Mouse (Mus musculus): ENCODE measurements around the gene Sox5. TPM values are rescaled to one million over a fixed set of nuclear protein-coding genes. Genes with fewer than 3 reads are reported as not detected.

Gene Sox5
- polyA plus RNA-seq, 2 experiments = 1.6 to 1.7 TPM

- no peaks in the 10 kb centered on the region for H3K9me3 ChIP-seq (ENCODE audit: control insufficient read depth, low read length)
- no peak overlapping the region for H3K27ac ChIP-seq
- ATAC-seq (ENCODE audit: insufficient read depth) (no peak), DNase-seq (ENCODE audit: low read depth in 3 of 3, low spot score in 3 of 3) (no peak)
- H3K9ac ChIP-seq (replicated peaks) = no peak overlapping the region
- 17% methylated on average over 8 of the region's 8 CpGs for WGBS (ENCODE audit: insufficient replicate concordance)
- TF ChIP-seq EP300 (IDR thresholded peaks at IDR 0.05; ENCODE audit: low read depth) = no peak
- no peak for TF ChIP-seq CTCF (IDR thresholded peaks at IDR 0.05; ENCODE audit: low read depth)
- H3K36me3 ChIP-seq (replicated peaks; ENCODE audit: control insufficient read depth, insufficient read depth, low read depth) = no peaks in the 10 kb centered on the region
- no peaks in the 10 kb centered on the region for H3K4me1 ChIP-seq (replicated peaks; ENCODE audit: control insufficient read depth in 2 of 2, insufficient read depth in 2 of 2, low read length in 1 of 2)
- no peaks in the 10 kb centered on the region for H3K27me3 ChIP-seq (ENCODE audit: control insufficient read depth, insufficient read depth, low read length)
- H3K4me3 ChIP-seq (ENCODE audit: insufficient read depth in 1 of 2, low read depth in 2 of 2, low read length in 2 of 2) = no peak overlapping the region
- H3K4me2 ChIP-seq (ENCODE audit: low read depth) = no peak overlapping the region
Observed at GRCm38 (mm10) chr6:144687681-144688080, 94.1 kb downstream of the Sox5 start.

- TF ChIP-seq EP300 (IDR thresholded peaks at IDR 0.05; ENCODE audit: low read depth) = no peak
- TF ChIP-seq CTCF (IDR thresholded peaks at IDR 0.05; ENCODE audit: low read depth) = no peak
- H3K27ac ChIP-seq = no peak overlapping the region
- H3K4me3 ChIP-seq (ENCODE audit: insufficient read depth in 1 of 2, low read depth in 2 of 2, low read length in 2 of 2) = no peak overlapping the region
- no peaks in the 10 kb centered on the region for H3K36me3 ChIP-seq (replicated peaks; ENCODE audit: control insufficient read depth, insufficient read depth, low read depth)
- no peak overlapping the region for H3K4me2 ChIP-seq (ENCODE audit: low read depth)
- H3K9ac ChIP-seq (replicated peaks) = no peak overlapping the region
- no peaks in the 10 kb centered on the region; a peak in 1 of 4 replicates for H3K4me1 ChIP-seq (replicated peaks; ENCODE audit: control insufficient read depth in 2 of 2, insufficient read depth in 2 of 2, low read length in 1 of 2)
- no peaks in the 10 kb centered on the region for H3K27me3 ChIP-seq (ENCODE audit: control insufficient read depth, insufficient read depth, low read length)
- no peaks in the 10 kb centered on the region for H3K9me3 ChIP-seq (ENCODE audit: control insufficient read depth, low read length)
- 50% methylated on average over 12 of the region's 12 CpGs for WGBS (ENCODE audit: insufficient replicate concordance)
- ATAC-seq (ENCODE audit: insufficient read depth) = no peak
- DNase-seq (ENCODE audit: low read depth in 3 of 3, low spot score in 3 of 3) = no peak
Observed at GRCm38 (mm10) chr6:144681045-144681789, 100.6 kb downstream of the Sox5 start.

- TF ChIP-seq EP300 (IDR thresholded peaks at IDR 0.05; ENCODE audit: low read depth) (no peak), CTCF (IDR thresholded peaks at IDR 0.05; ENCODE audit: low read depth) (no peak)
- Histone ChIP-seq H3K27ac (no peak overlapping the region), H3K9ac (replicated peaks) (no peak overlapping the region), H3K4me3 (ENCODE audit: insufficient read depth in 1 of 2, low read depth in 2 of 2, low read length in 2 of 2) (no peak overlapping the region), H3K4me2 (ENCODE audit: low read depth) (no peak overlapping the region), H3K36me3 (replicated peaks; ENCODE audit: control insufficient read depth, insufficient read depth, low read depth) (no peaks in the 10 kb centered on the region), H3K27me3 (ENCODE audit: control insufficient read depth, insufficient read depth, low read length) (no peaks in the 10 kb centered on the region), H3K9me3 (ENCODE audit: control insufficient read depth, low read length) (no peaks in the 10 kb centered on the region), H3K4me1 (replicated peaks; ENCODE audit: control insufficient read depth in 2 of 2, insufficient read depth in 2 of 2, low read length in 1 of 2) (peaks cover 0 to 2% of the 10 kb centered on the region in 2 experiments; a peak in 1 of 4 replicates)
- DNase-seq (ENCODE audit: low read depth in 3 of 3, low spot score in 3 of 3) (no peak), ATAC-seq (ENCODE audit: insufficient read depth) (no peak)
- 23% methylated on average over 9 of the region's 9 CpGs for WGBS (ENCODE audit: insufficient replicate concordance)
Observed at GRCm38 (mm10) chr6:144677491-144678133, 104.2 kb downstream of the Sox5 start.

- no peak for DNase-seq (ENCODE audit: low read depth in 3 of 3, low spot score in 3 of 3)
- no peak overlapping the region for H3K4me2 ChIP-seq (ENCODE audit: low read depth)
- H3K4me1 ChIP-seq (replicated peaks; ENCODE audit: control insufficient read depth in 2 of 2, insufficient read depth in 2 of 2, low read length in 1 of 2) = peaks cover 0 to 2% of the 10 kb centered on the region in 2 experiments; a peak in 1 of 4 replicates
- H3K27ac ChIP-seq = no peak overlapping the region
- no peak overlapping the region for H3K9ac ChIP-seq (replicated peaks)
- WGBS (ENCODE audit: insufficient replicate concordance) = 70% methylated on average over 6 of the region's 6 CpGs
- H3K36me3 ChIP-seq (replicated peaks; ENCODE audit: control insufficient read depth, insufficient read depth, low read depth) = no peaks in the 10 kb centered on the region
- ATAC-seq (ENCODE audit: insufficient read depth) = no peak
- H3K4me3 ChIP-seq (ENCODE audit: insufficient read depth in 1 of 2, low read depth in 2 of 2, low read length in 2 of 2) = no peak overlapping the region
- no peaks in the 10 kb centered on the region for H3K27me3 ChIP-seq (ENCODE audit: control insufficient read depth, insufficient read depth, low read length)
- no peaks in the 10 kb centered on the region for H3K9me3 ChIP-seq (ENCODE audit: control insufficient read depth, low read length)
- TF ChIP-seq CTCF (IDR thresholded peaks at IDR 0.05; ENCODE audit: low read depth) (no peak), EP300 (IDR thresholded peaks at IDR 0.05; ENCODE audit: low read depth) (no peak)
Observed at GRCm38 (mm10) chr6:144675111-144675510, 106.7 kb downstream of the Sox5 start.

GRCm38 (mm10) chr6:144673906-144674305 lies 107.9 kb downstream of the Sox5 start:
- H3K4me1 ChIP-seq (replicated peaks; ENCODE audit: control insufficient read depth in 2 of 2, insufficient read depth in 2 of 2, low read length in 1 of 2) = peaks cover 0 to 2% of the 10 kb centered on the region in 2 experiments; a peak in 1 of 4 replicates
- DNase-seq (ENCODE audit: low read depth in 3 of 3, low spot score in 3 of 3) = no peak
- no peak for ATAC-seq (ENCODE audit: insufficient read depth)
- no peak overlapping the region for H3K4me3 ChIP-seq (ENCODE audit: insufficient read depth in 1 of 2, low read depth in 2 of 2, low read length in 2 of 2)
- H3K9ac ChIP-seq (replicated peaks) = no peak overlapping the region
- H3K9me3 ChIP-seq (ENCODE audit: control insufficient read depth, low read length) = no peaks in the 10 kb centered on the region
- TF ChIP-seq EP300 (IDR thresholded peaks at IDR 0.05; ENCODE audit: low read depth) = no peak
- TF ChIP-seq CTCF (IDR thresholded peaks at IDR 0.05; ENCODE audit: low read depth) = no peak
- no peaks in the 10 kb centered on the region for H3K36me3 ChIP-seq (replicated peaks; ENCODE audit: control insufficient read depth, insufficient read depth, low read depth)
- H3K27ac ChIP-seq = no peak overlapping the region
- 60% methylated on average over 8 of the region's 8 CpGs for WGBS (ENCODE audit: insufficient replicate concordance)
- no peaks in the 10 kb centered on the region for H3K27me3 ChIP-seq (ENCODE audit: control insufficient read depth, insufficient read depth, low read length)
- H3K4me2 ChIP-seq (ENCODE audit: low read depth) = no peak overlapping the region

All from liver, embryonic 14.5 days (tissue).